Mouse (Mus musculus): Measurements from ENCODE around the gene Atp5l.

GRCm38 (mm10) chr9:44942421-44942820 is 21.9 kb upstream of the Atp5l start:
- no peak for TF ChIP-seq CTCF (IDR thresholded peaks at IDR 0.05; ENCODE audit: insufficient read depth, low read length)
- no peak for TF ChIP-seq POLR2A (IDR thresholded peaks at IDR 0.05; ENCODE audit: borderline replicate concordance, extremely low read depth, low read depth, low read length)

All from lung, adult 2 months (tissue).